14 mouse cellular contexts compared by ENCODE assay signal in the genomic region with DNA sequence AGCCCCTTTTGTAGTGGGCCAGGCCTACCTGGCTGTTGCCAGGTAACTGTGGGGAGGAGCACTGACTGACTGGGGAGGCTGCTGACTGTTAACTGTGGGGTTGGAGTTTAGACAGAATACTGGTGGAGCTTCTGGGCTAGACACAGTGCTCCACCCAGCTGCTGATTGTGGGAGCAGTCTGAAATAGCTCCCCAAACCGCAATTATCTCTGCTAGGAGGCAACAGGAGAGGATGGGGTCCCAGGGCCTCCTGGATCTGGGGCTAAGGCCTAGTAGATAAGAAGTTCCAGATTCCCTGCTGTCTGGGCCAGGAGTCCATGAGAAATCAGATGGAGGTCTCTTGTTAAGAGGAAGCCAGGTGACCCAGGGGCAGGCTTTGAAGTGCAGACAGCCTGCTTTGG. TPM values are rescaled to one million over a fixed set of nuclear protein-coding genes. Genes with fewer than 3 reads are reported as not detected.
A peak's percentile ranks its signal among the peaks of the same experiment; 100 is the strongest.
DNase-seq lines count a peak whose midpoint lies in the region; ATAC-seq and TF ChIP-seq lines count a peak whose summit lies in the region.
"Had no signal": no experiment of that assay in that cellular context is flagged by ENCODE, and none has a peak within 500 bp of the region (broad histone marks: within the 10 kb centered on the region; RNA-seq: fewer than 3 reads in every experiment).

No protein-coding gene starts in this region.

- H3K9ac ChIP-seq in kidney, postnatal 0 days (ENCODE audit: low read depth, low read length) = peak overlapping the region; percentile 9; the same call in 1 of the 2 replicates
- no peak overlapping the region for H3K9ac ChIP-seq in kidney, embryonic 16.5 days (replicated peaks; ENCODE audit: low read length)
- no peak overlapping the region for H3K9ac ChIP-seq in liver, embryonic 15.5 days
- H3K9ac ChIP-seq: kidney, embryonic 15.5 days; lung, embryonic 14.5 days had no signal

- no peaks in the 10 kb centered on the region for H3K27me3 ChIP-seq in kidney, postnatal 0 days (ENCODE audit: insufficient read depth, low read length)
- no peaks in the 10 kb centered on the region for H3K27me3 ChIP-seq in kidney, embryonic 16.5 days (ENCODE audit: insufficient read depth, low read length)
- H3K27me3 ChIP-seq in liver, embryonic 15.5 days = no peaks in the 10 kb centered on the region
- H3K27me3 ChIP-seq: kidney, embryonic 15.5 days had no signal

- intact Hi-C loops in gastrocnemius, adult 2 months (cut with DNase I) = no loop called here

- DNase-seq in gastrocnemius, adult 2 months = no peak
- no peak for DNase-seq in gastrocnemius, adult 8-10 months (ENCODE audit: low spot score in 2 of 2)
- no peak for DNase-seq in kidney, postnatal 0 days (ENCODE audit: low spot score)
- DNase-seq: adrenal gland, adult 8-10 months; cerebellum, adult 8-10 months; gastrocnemius, postnatal 10 days; lung, embryonic 14.5 days had no signal

- H3K4me1 ChIP-seq in kidney, postnatal 0 days (replicated peaks; ENCODE audit: insufficient read depth, low read length) = peaks cover 6% of the 10 kb centered on the region; the same call in 1 of the 2 replicates
- peaks cover 24% of the 10 kb centered on the region for H3K4me1 ChIP-seq in kidney, embryonic 16.5 days (ENCODE audit: insufficient read depth, low read length)
- H3K4me1 ChIP-seq in brown adipose tissue, adult 24 weeks (ENCODE audit: control insufficient read depth, insufficient read depth, insufficient read length, low read length) = peaks cover 12% of the 10 kb centered on the region; the same call in 1 of the 2 replicates
- H3K4me1 ChIP-seq in liver, embryonic 15.5 days (replicated peaks) = peaks cover 23% of the 10 kb centered on the region

- ATAC-seq in kidney, postnatal 0 days (replicated peaks; ENCODE audit: low FRiP score, low read depth) = no peak
- no peak for ATAC-seq in kidney, embryonic 16.5 days (ENCODE audit: low FRiP score, low TSS enrichment)
- no peak for ATAC-seq in liver, embryonic 15.5 days (ENCODE audit: insufficient read depth)
- ATAC-seq in cerebellum, adult (ENCODE audit: insufficient number of reproducible peaks, low FRiP score, low TSS enrichment) = no peak
- ATAC-seq in activated CD4-positive, CD25-positive, alpha-beta regulatory T cell, adult 4 months = no peak

- peak overlapping the region; percentile 90; the same call in 1 of the 2 replicates for H3K27ac ChIP-seq in gastrocnemius, adult 2 months
- no peak overlapping the region for H3K27ac ChIP-seq in kidney, postnatal 0 days
- no peak overlapping the region for H3K27ac ChIP-seq in kidney, embryonic 16.5 days (ENCODE audit: low read length)
- 0 out of 2 replicates have a peak overlapping the region, but pooled peaks have one; percentile 5 for H3K27ac ChIP-seq in brown adipose tissue, adult 24 weeks (replicated peaks; ENCODE audit: low read depth, low read length)
- H3K27ac ChIP-seq in liver, embryonic 15.5 days (replicated peaks) = no peak overlapping the region

- no peak for TF ChIP-seq CTCF in gastrocnemius, adult 2 months (IDR thresholded peaks at IDR 0.05)
- TF ChIP-seq CTCF in kidney, postnatal 0 days (IDR thresholded peaks at IDR 0.05; ENCODE audit: low read depth) = no peak

- H3K4me2 ChIP-seq in kidney, postnatal 0 days (ENCODE audit: low read length) = peak overlapping the region; percentile 56
- no peak overlapping the region for H3K4me2 ChIP-seq in kidney, embryonic 16.5 days (replicated peaks; ENCODE audit: low read depth, low read length)
- H3K4me2 ChIP-seq in liver, embryonic 15.5 days = peak overlapping the region; percentile 53

- H3K9me3 ChIP-seq in kidney, postnatal 0 days (replicated peaks; ENCODE audit: low read length) = no peaks in the 10 kb centered on the region
- H3K9me3 ChIP-seq in kidney, embryonic 16.5 days (ENCODE audit: low read length) = 0 out of 2 replicates have a peak, but pooled peaks cover 4% of the 10 kb centered on the region
- no peaks in the 10 kb centered on the region for H3K9me3 ChIP-seq in liver, embryonic 15.5 days (replicated peaks)
- H3K9me3 ChIP-seq: kidney, embryonic 15.5 days had no signal

- H3K36me3 ChIP-seq in kidney, postnatal 0 days (ENCODE audit: insufficient read depth, low read length) = 0 out of 2 replicates have a peak, but pooled peaks cover 6% of the 10 kb centered on the region
- no peaks in the 10 kb centered on the region for H3K36me3 ChIP-seq in kidney, embryonic 16.5 days (ENCODE audit: insufficient read depth, low read length)
- no peaks in the 10 kb centered on the region for H3K36me3 ChIP-seq in liver, embryonic 15.5 days (replicated peaks)
- H3K36me3 ChIP-seq: kidney, embryonic 15.5 days had no signal

- WGBS in kidney, postnatal 0 days = 56% methylated on average over 1 of the region's 1 CpGs
- WGBS in kidney, embryonic 16.5 days = 83% methylated on average over 1 of the region's 1 CpGs
- WGBS in liver, embryonic 15.5 days (ENCODE audit: insufficient replicate concordance) = 15% methylated on average over 1 of the region's 1 CpGs

- peak overlapping the region; percentile 74 for H3K4me3 ChIP-seq in gastrocnemius, adult 2 months
- H3K4me3 ChIP-seq in kidney, postnatal 0 days (replicated peaks; ENCODE audit: low read depth, low read length) = peak overlapping the region; percentile 28
- no peak overlapping the region for H3K4me3 ChIP-seq in kidney, embryonic 16.5 days (ENCODE audit: low read length)
- H3K4me3 ChIP-seq in brown adipose tissue, adult 24 weeks (ENCODE audit: insufficient read depth, low read depth, low read length) = peak overlapping the region; percentile 48
- no peak overlapping the region for H3K4me3 ChIP-seq in liver, embryonic 15.5 days (replicated peaks)

RNA-seq across cellular contexts. Expression of a gene that starts 22.2 kb away (rescaled TPM):
- not detected for total RNA-seq in gastrocnemius, adult 2 months (2021)
- not detected for total RNA-seq in gastrocnemius, adult 8-10 months (2022)
- polyA plus RNA-seq in kidney, postnatal 0 days (2015; fragmentation: Nextera tagmentation; extraction: Ambion mirVana) = not detected in 2 replicates
- not detected in 2 replicates for polyA plus RNA-seq in kidney, embryonic 16.5 days (2015; fragmentation: Nextera tagmentation; extraction: Ambion mirVana)
- not detected in 2 replicates for polyA plus RNA-seq in brown adipose tissue, adult 24 weeks (2012; ENCODE audit: insufficient read depth, insufficient read length, missing spikeins)
- not detected in 2 replicates for polyA plus RNA-seq in liver, embryonic 15.5 days (2015; fragmentation: Nextera tagmentation; extraction: Ambion mirVana)
- 1 to 10 TPM; 1.4 to 1.9 TPM for polyA plus RNA-seq in activated CD4-positive, CD25-positive, alpha-beta regulatory T cell, adult 4 months (2017; shearing (Covaris generic))
- total RNA-seq: adrenal gland, adult 8-10 months; gastrocnemius, postnatal 10 days; left cerebral cortex, adult 8-10 months had no signal
- polyA plus RNA-seq: kidney, embryonic 15.5 days; lung, embryonic 14.5 days had no signal

Comparison
In these comparisons a context has a peak if more than half of its experiments do, and no peak if none do; other contexts are left out.
1. H3K4me3 ChIP-seq: peak in gastrocnemius, adult 2 months (single experiment), kidney, postnatal 0 days (single experiment) and brown adipose tissue, adult 24 weeks (single experiment); none in kidney, embryonic 16.5 days (single experiment) and liver, embryonic 15.5 days (single experiment).
2. H3K27ac ChIP-seq: peak in gastrocnemius, adult 2 months (single experiment) and brown adipose tissue, adult 24 weeks (single experiment); none in kidney, postnatal 0 days (single experiment), kidney, embryonic 16.5 days (single experiment) and liver, embryonic 15.5 days (single experiment).